Mouse (Mus musculus) E14TG2a.4 (cell line): ENCODE data around the gene Dennd5b.

Experiments
- CTCF ChIP-seq: conservative IDR thresholded peaks from 2 replicates; pipeline ENCODE4 v1.5.1; 2014; ENCODE audit warnings: low read length
- POU5F1 ChIP-seq: IDR thresholded peaks from 2 replicates; pipeline ENCODE4 v1.6.1; 2014; ENCODE audit warnings: low read length, borderline replicate concordance

GRCm38 (mm10) chr6:148986003-148986402 lies 115.5 kb downstream of the Dennd5b start:
- TF ChIP-seq CTCF (no peak), POU5F1 (no peak)
